Mouse (Mus musculus): Measurements from ENCODE around the gene Hhipl1. TPM values are rescaled to one million over a fixed set of nuclear protein-coding genes. Genes with fewer than 3 reads are reported as not detected.

Gene Hhipl1
- polyA plus RNA-seq (2012; rRNA removed) = 0.40 and 0.66 TPM in 2 replicates

- 4% methylated on average over 67 of the region's 67 CpGs for WGBS
- DNase-seq (ENCODE audit: low read depth, low spot score) = no peak
Measured at GRCm38 (mm10) chr12:108305812-108306794, at the start of gene Hhipl1. Gene Hhipl1 (plus strand): TSS chr12:108306270.

- WGBS = 37% methylated on average over 10 of the region's 10 CpGs
- DNase-seq (ENCODE audit: low read depth, low spot score) = no peak
Measured at GRCm38 (mm10) chr12:108256734-108257133, 49.3 kb upstream of the Hhipl1 start.

DNA sequence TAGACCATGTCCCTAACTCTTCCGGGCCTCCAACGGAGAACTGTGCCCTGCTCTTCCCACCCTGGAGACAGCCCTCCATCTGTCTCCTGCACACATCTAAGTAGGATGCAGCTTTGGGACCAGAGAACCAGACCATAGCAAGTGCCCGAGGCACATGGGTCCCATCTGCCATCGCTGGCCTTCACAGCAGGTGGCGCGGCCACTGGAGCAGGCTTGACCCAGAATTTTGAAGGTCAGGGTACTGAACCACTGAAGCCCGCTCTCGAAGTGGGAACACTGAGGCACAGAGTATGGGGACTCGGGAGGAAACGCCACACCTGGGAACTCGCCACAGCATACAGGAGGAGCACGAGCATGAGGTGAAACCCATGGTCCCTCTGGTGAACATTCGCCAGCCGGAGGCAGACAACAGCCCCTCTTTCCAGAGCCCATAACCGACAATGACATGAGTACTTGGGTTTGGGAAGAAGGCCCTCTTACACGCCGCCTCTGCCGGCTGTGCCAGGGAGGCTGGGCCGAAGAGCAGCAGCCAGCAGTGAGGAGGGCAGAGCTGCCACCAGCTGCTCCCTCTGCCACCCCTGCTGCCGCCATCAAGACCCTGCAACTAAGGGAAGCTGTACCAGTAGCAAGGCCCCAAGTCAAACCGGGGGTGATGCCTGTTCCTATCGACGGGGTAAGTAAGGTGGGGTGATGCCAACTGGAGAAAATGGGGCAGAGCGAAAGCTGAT, 46.6 kb upstream of the Hhipl1 start:
- DNase-seq (ENCODE audit: low read depth, low spot score) = no peak
- 92% methylated on average over 24 of the region's 24 CpGs for WGBS

- 93% methylated on average over 12 of the region's 12 CpGs for WGBS
- no peak for DNase-seq (ENCODE audit: low read depth, low spot score)
Measured at GRCm38 (mm10) chr12:108260950-108261349, 45.1 kb upstream of the Hhipl1 start.

GRCm38 (mm10) chr12:108264918-108265317, 41.2 kb upstream of the Hhipl1 start:
- no peak for DNase-seq (ENCODE audit: low read depth, low spot score)
- 23% methylated on average over 7 of the region's 7 CpGs for WGBS

DNA sequence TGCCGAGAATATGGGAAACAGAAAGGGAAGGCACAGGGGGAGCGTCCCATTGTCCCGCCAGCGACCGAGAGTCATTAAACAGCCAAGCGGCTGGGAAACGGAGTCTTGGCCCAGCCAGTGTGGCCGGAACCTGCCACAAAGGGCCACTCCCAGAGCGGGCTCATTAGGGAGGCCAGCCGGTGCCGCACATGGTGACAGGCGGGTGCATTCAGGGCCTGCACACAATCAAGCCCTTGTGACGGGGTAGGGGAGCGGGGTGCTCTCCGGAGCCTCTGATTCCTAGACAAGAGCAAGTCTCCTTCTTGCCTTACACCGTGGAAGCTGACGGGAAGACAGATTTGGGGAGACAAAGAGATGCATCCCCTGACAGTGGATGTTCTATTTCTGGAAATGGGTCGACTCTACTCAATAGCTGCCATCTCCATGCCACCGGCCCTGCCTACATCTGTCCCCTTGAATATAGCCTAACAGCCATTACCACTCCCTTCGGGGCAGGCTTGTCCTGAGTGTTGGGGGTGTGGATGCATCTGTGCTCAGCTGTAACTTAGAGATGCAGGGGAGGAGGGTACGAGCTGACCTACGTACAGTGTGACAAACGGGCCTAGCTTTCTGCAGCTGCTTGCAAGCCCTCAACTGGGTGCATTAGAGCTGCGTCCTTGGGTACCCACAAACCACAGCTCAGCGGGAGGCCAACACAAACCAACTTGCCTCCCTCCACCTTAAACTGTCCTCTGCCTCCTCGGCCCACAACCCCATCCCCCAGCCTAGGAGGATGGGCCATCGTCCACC, 40.0 kb upstream of the Hhipl1 start:
- WGBS = 25% methylated on average over 27 of the region's 27 CpGs
- DNase-seq (ENCODE audit: low read depth, low spot score) = no peak

DNA sequence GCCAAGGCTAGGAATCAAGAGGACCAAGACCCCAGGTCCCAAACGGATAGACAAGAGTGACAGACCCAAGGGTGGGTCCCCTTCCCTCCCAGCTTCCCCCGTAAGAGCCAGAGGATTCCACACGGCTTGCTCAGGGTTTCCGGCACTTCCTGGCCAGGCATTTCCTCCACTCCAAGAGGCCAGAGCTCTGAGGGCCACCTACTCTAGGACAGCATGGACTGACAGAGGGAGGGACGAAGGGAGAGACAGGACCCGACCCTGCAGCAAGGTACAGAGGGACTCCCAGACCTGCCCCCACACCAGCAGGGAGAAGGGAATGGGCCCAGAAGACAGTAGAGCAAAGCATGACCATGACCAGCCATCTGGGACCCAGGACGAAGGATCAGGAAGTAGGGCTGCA, 38.4 kb upstream of the Hhipl1 start:
- WGBS = 64% methylated on average over 7 of the region's 7 CpGs
- no peak for DNase-seq (ENCODE audit: low read depth, low spot score)

DNA sequence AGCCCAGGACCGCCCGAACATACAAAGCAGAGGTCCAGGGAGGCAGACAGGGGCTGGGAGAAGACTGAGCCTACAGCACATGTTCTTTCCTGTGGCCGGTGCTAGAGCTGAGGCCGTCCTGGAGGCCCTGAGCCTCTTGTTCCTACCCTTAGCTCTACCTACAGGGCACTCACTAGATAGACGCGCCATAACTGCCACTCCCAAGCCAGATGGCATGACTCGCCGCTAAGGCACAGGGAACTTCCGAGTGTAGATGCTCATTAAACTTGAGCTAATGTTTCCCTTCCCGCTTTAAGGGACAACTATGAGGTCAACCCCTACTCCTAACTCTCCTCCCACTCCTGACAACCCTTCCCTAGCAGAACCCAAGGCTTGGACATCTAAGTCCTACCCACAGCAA, 37.1 kb upstream of the Hhipl1 start:
- DNase-seq (ENCODE audit: low read depth, low spot score) = no peak
- 46% methylated on average over 10 of the region's 10 CpGs for WGBS

GRCm38 (mm10) chr12:108269699-108270098, 36.4 kb upstream of the Hhipl1 start:
- 50% methylated on average over 5 of the region's 5 CpGs for WGBS
- no peak for DNase-seq (ENCODE audit: low read depth, low spot score)

GRCm38 (mm10) chr12:108270240-108270919, 35.7 kb upstream of the Hhipl1 start:
- 33% methylated on average over 13 of the region's 13 CpGs for WGBS
- DNase-seq (ENCODE audit: low read depth, low spot score) = no peak

DNA sequence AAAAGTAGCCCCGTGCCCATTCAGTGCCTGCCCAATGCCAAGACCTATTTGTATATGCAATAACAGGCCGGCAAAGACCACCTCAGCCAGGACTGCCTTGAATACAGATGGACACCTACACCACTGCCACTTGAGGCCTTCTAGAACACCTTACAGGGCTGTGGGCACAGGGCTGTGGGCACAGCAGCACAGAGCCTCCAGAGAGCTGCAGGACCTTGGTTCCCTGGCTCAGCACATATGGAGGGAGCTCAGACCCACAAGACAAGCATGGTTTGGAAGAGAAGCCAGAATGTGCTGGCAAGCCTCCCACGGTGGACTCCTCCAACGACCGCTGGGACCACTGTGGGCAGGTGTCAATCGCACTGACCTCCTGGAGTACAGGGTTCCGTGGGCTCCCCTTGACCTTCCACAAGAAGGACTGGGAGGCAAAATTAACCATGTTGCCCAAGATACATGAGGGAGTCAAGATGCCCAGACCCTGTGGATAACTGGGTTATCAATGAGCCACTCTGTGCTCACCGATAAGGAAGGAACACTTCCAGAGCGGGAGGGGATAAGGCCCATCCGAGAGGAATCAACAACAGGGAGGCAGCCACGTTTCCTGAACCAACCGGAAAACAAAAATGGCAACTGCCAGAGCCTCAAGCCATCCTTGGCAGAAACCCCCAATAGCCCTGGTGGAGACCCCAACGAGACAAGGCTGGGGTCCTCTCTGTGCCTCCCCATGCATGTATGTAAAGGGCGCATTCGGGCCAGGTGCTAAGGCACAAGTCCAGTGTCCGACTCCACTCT, 34.5 kb upstream of the Hhipl1 start:
- WGBS = 77% methylated on average over 16 of the region's 16 CpGs
- DNase-seq (ENCODE audit: low read depth, low spot score) = no peak

DNA sequence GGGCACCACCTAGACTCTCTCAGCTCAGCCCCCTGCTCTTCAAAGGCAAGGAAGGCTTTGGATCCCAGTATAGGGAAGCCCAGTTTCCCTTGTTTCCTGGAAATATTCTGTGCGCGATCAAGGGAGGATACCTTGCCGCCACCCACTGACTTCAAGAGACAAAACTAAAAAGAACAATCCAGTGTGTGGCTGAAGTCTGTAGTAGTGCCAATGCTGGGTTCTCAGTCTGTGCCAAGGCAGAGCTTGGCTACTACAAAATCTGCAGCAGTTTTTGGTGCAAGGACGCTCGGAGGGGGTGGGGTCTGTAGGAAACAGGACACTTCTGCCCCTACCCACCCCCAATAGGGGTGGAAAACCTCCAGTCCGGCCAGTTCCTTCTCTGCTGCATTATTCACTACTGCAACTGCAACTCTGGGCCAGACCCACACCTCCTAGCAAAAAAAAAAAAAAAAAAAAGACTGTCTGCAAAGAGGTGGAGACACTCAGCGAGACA, 33.9 kb upstream of the Hhipl1 start:
- 60% methylated on average over 7 of the region's 7 CpGs for WGBS
- DNase-seq (ENCODE audit: low read depth, low spot score) = no peak

GRCm38 (mm10) chr12:108273466-108274312, 32.4 kb upstream of the Hhipl1 start:
- 15% methylated on average over 21 of the region's 21 CpGs for WGBS
- no peak for DNase-seq (ENCODE audit: low read depth, low spot score)

GRCm38 (mm10) chr12:108274313-108274595, 31.8 kb upstream of the Hhipl1 start:
- DNase-seq (ENCODE audit: low read depth, low spot score) = no peak

GRCm38 (mm10) chr12:108274661-108275507, 31.2 kb upstream of the Hhipl1 start, which contains the start of gene Ccdc85c:
Gene Ccdc85c (minus strand): TSS chr12:108275425.
- DNase-seq (ENCODE audit: low read depth, low spot score) = no peak
- WGBS = under 1% methylated on average over 119 of the region's 120 CpGs

More at GRCm38 (mm10) chr12:108274313-108274595, 31.8 kb upstream of the Hhipl1 start:
- WGBS = 2% methylated on average over 35 of the region's 35 CpGs

- peak; percentile 88 for DNase-seq (ENCODE audit: low read depth, low spot score)
- WGBS = 1% methylated on average over 37 of the region's 37 CpGs
Measured at GRCm38 (mm10) chr12:108275508-108275890, 30.6 kb upstream of the Hhipl1 start.
